Mouse (Mus musculus): ENCODE measurements at regions not wholly inside any gene's neighbourhood (a gene's known extent, or its start where the extent isn't known, plus 50 kb on each side); places are given as distances from the start of the nearest gene placed in this dataset.
"Not testable (repeated sequence)": the region's sequence is repeated elsewhere in the genome, so short reads cannot be mapped to it uniquely, and the experiment has no call there.

GRCm38 (mm10) chr12:119527760-119528159 is 213.7 kb downstream of the Macc1 start:
- no peaks in the 10 kb centered on the region for H3K4me1 ChIP-seq (replicated peaks)
- 85% methylated on average over 2 of the region's 2 CpGs for WGBS
- no peaks in the 10 kb centered on the region for H3K9me3 ChIP-seq
- H3K36me3 ChIP-seq, result no peaks in the 10 kb centered on the region
- no peak overlapping the region for H3K27ac ChIP-seq
- H3K4me2 ChIP-seq (replicated peaks), result no peak overlapping the region
- H3K27me3 ChIP-seq, result no peaks in the 10 kb centered on the region
- H3K9ac ChIP-seq (replicated peaks), result no peak overlapping the region
- ATAC-seq, result no peak
- no peak overlapping the region for H3K4me3 ChIP-seq (replicated peaks)

- not testable (repeated sequence) for H3K9ac ChIP-seq (replicated peaks); H3K9me3 ChIP-seq; H3K27ac ChIP-seq; H3K27me3 ChIP-seq; H3K4me3 ChIP-seq (replicated peaks); H3K4me1 ChIP-seq (replicated peaks); H3K36me3 ChIP-seq; H3K4me2 ChIP-seq (replicated peaks); ATAC-seq
- WGBS, result 81% methylated on average over 2 of the region's 2 CpGs
These were observed 234.3 kb downstream of the Macc1 start for GRCm38 (mm10) chr12:119548376-119548775.

- H3K4me2 ChIP-seq (replicated peaks), result no peak overlapping the region
- 64% methylated on average over 3 of the region's 3 CpGs for WGBS
- H3K9me3 ChIP-seq, result 0 out of 2 replicates have a peak, but pooled peaks cover 6% of the 10 kb centered on the region
- H3K9ac ChIP-seq (replicated peaks), result no peak overlapping the region
- H3K4me3 ChIP-seq (replicated peaks), result no peak overlapping the region
- peak; percentile 67; the same call in 1 of the 2 replicates for ATAC-seq
- H3K27ac ChIP-seq, result no peak overlapping the region
- H3K36me3 ChIP-seq, result no peaks in the 10 kb centered on the region
- no peaks in the 10 kb centered on the region for H3K27me3 ChIP-seq
- H3K4me1 ChIP-seq (replicated peaks), result no peaks in the 10 kb centered on the region
These were observed 262.6 kb downstream of the Macc1 start for GRCm38 (mm10) chr12:119576690-119577089.

GRCm38 (mm10) chr12:119577280-119577679 is 263.2 kb downstream of the Macc1 start:
- no peak overlapping the region for H3K27ac ChIP-seq
- H3K9me3 ChIP-seq, result 0 out of 2 replicates have a peak, but pooled peaks cover under 1% of the 10 kb centered on the region
- no peak overlapping the region for H3K4me3 ChIP-seq (replicated peaks)
- H3K36me3 ChIP-seq, result no peaks in the 10 kb centered on the region
- no peaks in the 10 kb centered on the region for H3K27me3 ChIP-seq
- ATAC-seq, result no peak
- H3K4me2 ChIP-seq (replicated peaks), result no peak overlapping the region
- no peak overlapping the region for H3K9ac ChIP-seq (replicated peaks)
- H3K4me1 ChIP-seq (replicated peaks), result no peaks in the 10 kb centered on the region

GRCm38 (mm10) chr12:119601361-119601760 is 287.3 kb downstream of the Macc1 start:
- Histone ChIP-seq H3K4me2 (replicated peaks) (no peak overlapping the region), H3K4me3 (replicated peaks) (no peak overlapping the region), H3K4me1 (replicated peaks) (no peaks in the 10 kb centered on the region), H3K27me3 (no peaks in the 10 kb centered on the region), H3K36me3 (no peaks in the 10 kb centered on the region), H3K9me3 (no peaks in the 10 kb centered on the region), H3K9ac (replicated peaks) (no peak overlapping the region), H3K27ac (no peak overlapping the region)
- no peak for ATAC-seq

GRCm38 (mm10) chr12:119624238-119624637 is 310.2 kb downstream of the Macc1 start:
- no peak overlapping the region for H3K27ac ChIP-seq
- H3K4me2 ChIP-seq (replicated peaks), result no peak overlapping the region
- no peaks in the 10 kb centered on the region for H3K4me1 ChIP-seq (replicated peaks)
- H3K9me3 ChIP-seq, result no peaks in the 10 kb centered on the region
- H3K4me3 ChIP-seq (replicated peaks), result no peak overlapping the region
- no peaks in the 10 kb centered on the region for H3K27me3 ChIP-seq
- H3K9ac ChIP-seq (replicated peaks), result no peak overlapping the region
- no peaks in the 10 kb centered on the region for H3K36me3 ChIP-seq
- WGBS, result 74% methylated on average over 1 of the region's 1 CpGs
- 0 out of 2 replicates have a peak, but pooled peaks have one; percentile 24 for ATAC-seq

- Histone ChIP-seq H3K9ac (replicated peaks) (no peak overlapping the region), H3K27me3 (no peaks in the 10 kb centered on the region), H3K4me1 (replicated peaks) (no peaks in the 10 kb centered on the region), H3K9me3 (no peaks in the 10 kb centered on the region), H3K27ac (no peak overlapping the region), H3K4me3 (replicated peaks) (no peak overlapping the region), H3K4me2 (replicated peaks) (no peak overlapping the region), H3K36me3 (no peaks in the 10 kb centered on the region)
- WGBS, result 87% methylated on average over 2 of the region's 2 CpGs
- no peak for ATAC-seq
These were observed 290.3 kb upstream of the Tmem196 start for GRCm38 (mm10) chr12:119655366-119655765.
